1 mouse cellular context compared by ENCODE assay signal in genomic region chr6:22474604-22475003, GRCm38 (mm10).
TF ChIP-seq lines count a peak whose summit lies in the region.

No protein-coding gene starts in this region.

TF ChIP-seq in MEL, 35 proteins besides CTCF, POLR2A, EP300 and RAD21 (continued from another document):
- peak; percentile 90 for TF ChIP-seq TAL1 (IDR thresholded peaks at IDR 0.05; ENCODE audit: low read length)
- TF ChIP-seq MAZ (IDR thresholded peaks at IDR 0.05; ENCODE audit: low read depth, low read length) = no peak
- no peak for TF ChIP-seq NELFE (IDR thresholded peaks at IDR 0.05; ENCODE audit: low read depth, low read length)
